Mouse (Mus musculus) mesoderm, embryonic 11.5 days (tissue): ENCODE results near the gene Mndal.
"Not testable (repeated sequence)": the region's sequence is repeated elsewhere in the genome, so short reads cannot be mapped to it uniquely, and the experiment has no call there.

ENCODE experiments used
- DNase-seq: peaks from one replicate; pipeline ENCODE4 v3.0.0-alpha.2; 2012; ENCODE audit warnings: low read depth, low spot score

The Mndal gene

DNA sequence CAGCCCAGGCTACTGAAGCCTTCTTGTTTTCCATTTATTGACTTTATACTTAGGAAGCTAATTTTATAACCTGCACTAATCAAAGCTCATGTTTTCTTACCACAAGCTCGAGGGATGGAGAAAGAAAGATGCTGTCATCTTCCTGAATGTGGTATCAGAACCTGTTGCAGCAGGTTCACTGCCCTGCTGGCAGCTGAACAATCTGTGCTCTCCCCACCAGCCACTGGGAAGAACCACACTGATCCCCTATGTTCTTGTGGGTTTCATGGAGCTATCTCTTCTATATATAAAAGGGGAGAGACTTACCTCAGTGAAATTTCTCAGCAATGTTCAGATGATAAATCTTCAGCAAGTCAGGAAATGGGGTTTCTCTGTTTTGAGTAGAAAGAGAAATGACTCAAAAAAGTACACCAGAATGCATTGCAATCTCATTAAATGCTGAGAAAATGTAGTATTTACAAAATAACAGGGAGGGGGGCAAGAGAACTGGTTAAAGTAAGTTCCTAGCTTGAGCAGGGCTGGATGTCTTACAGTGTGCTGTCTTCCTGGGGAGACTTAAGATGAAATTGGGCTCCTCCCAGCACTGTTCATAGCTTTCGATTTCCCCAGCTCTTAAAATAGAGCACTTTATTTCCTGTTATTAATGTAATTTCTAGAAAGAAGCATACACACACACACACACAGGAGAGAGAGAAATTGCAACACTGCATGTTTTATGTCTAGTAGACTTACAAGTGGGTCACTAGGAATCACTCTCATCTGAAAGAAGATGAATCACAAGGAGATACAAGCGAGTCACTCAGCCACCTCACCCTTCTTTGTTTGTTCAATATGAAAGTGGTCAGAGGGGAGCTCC is at the start of gene Mndal, which contains the start of gene Ifi203:
TSS of gene Mndal (minus strand) at position 568 of the 856 bp plus-strand sequence.
TSS of gene Ifi203 (minus strand) at position 749 of the 856 bp plus-strand sequence.
- DNase-seq: not testable (repeated sequence)

DNA sequence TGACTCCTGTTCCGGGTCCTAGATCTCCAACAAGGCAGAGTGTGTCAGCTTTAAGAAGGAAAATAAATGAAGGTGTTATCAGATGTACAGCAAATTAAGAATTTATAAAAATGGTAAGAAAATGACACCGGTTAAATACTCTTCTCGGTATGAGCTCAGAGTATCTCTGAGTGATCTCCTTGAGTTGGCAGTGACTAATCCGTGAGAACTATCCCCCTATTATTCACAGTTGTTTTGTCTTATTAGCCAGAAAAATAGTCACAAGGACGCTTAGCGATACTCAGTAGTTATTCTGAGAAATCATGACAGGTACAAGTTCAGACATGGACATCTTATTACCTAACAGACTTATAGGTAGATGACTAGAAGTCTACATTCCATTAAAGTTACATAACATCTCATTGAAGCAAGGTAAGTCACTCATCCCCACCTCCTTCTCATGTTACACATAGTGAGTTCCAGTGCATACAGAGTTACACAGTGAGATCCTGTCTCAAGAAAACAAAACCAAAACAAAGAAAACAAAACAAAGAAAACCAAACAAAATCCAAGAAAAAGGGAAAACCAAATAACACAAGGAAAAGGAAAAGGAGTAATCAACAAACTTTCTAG is 40.5 kb upstream of the Mndal start, which contains the start of gene Ifi202b:
TSS of gene Ifi202b (minus strand) at position 51 of the 612 bp plus-strand sequence.
- not testable (repeated sequence) for DNase-seq

DNA sequence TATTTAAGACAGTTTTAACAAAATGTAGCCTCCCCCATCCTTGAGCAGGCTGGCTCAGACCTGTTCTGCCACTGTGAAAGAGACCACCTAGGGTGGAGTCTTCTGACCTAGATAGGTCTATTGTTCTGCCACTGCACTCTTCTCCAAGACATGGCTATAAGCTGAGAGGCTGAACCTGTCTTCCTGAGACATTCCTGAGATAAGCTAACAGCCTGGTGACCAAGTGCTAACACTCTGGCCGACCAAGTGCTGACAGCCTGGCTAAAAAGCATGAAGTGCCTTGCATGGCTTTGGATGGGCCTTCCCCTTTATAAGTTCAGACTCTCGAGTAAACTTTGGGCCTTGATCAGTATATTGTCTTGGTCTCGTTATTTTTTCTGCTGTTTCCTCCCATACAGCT is 38.7 kb upstream of the Mndal start:
- not testable (repeated sequence) for DNase-seq

DNA sequence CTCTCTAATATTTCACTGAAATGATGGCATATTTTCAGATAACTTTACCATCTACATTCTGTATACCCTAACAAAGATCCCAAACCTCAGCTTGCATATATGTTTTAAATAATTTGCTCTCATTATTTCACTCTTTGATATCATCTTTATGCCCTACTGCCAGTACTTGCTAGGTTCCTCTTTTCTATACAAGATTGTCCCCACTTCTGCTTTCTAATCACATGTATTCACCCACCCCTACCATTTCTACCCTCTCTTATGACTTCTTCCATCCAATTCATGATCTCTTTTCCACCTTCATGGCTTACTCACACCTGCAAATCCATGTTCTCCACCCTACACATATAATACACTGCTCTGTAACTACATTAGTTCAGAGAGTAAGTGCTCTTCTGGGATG is 35.3 kb upstream of the Mndal start:
- no peak for DNase-seq

DNA sequence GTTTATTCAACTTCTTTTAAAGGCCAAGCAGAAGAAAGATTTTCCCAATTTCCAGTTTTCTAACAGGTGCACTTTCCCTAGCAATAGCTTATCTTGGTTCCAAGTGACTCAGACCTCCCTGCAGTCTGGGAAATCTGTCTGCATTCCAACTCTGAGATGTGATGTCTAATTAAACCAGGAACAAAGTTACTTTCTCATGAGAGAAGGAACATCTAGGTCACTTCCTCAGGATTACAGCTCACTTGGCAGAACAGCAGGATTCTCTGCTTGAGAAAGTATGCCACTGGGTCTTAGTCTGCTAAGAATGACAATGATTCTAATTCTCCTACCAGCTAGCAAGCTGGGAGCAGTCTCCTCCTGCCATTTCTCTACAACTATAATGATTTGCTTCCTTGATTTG is 30.8 kb upstream of the Mndal start:
- no peak for DNase-seq

DNA sequence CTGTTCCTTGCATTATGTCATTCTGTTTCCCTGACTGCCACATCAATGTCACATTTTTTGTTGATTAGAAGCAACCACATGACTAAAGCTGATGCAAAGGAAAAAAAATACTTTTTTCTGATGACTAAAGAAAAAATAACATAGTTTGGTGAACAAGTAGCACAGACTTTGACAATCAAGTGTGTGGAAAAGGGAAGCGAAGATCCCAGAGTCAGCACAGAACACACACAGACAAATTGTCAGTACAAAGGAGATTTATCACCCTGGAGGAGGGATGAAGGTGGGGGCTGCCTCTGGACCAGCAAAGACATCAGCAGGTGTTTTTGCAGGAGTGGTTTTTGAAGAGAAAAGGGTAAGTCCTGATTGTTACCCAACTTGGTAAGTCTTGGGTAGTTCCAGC is 19.2 kb upstream of the Mndal start:
- not testable (repeated sequence) for DNase-seq

DNA sequence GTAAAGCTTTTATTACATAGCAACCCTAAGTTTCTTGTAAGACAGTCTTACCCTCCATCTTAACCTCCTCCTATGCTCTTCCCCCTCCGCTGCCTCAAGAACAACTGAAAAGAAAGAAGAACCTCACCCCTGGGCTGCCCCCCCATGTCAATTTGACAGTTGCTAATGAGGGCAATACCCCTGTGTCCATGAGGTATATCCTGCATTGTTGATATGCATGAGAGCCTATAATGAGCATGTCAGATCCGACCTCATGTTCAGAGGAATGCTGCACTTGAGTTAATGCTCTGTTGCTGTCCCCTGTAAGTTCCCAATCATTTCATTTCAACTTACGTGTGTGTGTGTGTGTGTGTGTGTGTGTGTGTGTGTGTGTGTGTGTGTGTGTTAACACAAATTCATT is 17.7 kb upstream of the Mndal start:
- not testable (repeated sequence) for DNase-seq

DNA sequence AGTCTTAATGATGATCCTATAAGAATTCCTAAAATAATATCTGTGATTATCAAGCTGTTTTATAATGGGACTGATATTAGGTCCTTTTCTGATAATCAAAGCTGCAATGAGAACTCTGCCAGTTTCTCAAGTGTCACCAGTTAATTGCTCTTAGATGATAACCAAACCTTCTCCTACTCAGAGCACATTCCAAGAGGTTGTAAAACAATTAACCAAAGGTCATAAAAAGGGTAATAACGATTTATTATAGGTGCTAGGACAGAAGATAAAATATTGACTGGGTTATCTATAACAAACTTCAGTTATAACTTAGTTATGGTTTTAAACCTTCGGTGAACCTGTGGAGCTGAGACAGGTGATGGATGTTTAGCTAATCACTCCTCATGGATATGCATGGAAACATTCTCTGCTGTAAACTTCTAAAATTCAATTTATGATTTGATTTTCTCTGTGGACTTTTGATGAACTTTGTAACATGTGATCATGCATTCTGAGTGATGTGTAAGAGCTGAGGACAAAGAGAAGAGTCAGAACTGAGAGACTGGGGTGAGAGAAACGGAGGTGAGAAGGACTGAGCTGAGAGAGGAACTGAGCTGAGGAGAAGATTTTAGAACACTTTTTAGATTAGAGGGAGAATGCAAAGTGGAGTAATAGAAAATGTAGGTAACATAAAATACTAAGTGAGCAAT is 13.7 kb upstream of the Mndal start:
- not testable (repeated sequence) for DNase-seq

DNA sequence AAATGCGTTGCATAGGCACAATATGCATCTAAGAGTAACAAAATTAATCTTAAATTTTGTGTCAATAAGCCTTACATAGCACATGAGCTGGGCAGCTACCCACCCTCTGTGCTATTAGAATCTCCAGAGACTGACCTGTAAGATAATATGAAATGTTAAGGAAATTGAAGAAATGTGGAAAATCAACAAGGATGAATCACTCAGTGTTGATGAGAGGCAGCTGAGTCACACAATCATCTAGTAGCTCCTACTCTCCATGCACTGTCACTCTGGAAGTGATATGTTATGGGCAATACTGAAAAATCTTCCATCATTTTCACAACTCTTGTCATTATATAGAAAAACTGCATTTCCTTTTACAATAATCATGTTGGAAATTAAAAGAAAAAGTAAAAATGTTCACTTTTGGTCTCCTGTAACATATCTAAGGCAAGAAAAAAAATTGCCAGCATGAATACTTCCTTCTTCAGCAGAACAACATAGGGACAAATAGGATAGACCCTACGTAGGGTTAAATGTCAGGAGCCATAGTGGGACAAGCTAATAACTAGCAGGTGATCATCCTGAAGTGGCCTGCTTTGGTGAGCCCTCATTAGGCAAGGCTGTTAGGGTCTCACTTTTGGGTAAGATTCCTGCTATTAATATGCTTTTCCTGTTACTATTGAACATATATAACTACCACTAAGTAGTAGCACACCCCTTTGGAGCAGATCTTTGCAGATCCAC is 12.9 kb upstream of the Mndal start:
- DNase-seq: no peak

DNA sequence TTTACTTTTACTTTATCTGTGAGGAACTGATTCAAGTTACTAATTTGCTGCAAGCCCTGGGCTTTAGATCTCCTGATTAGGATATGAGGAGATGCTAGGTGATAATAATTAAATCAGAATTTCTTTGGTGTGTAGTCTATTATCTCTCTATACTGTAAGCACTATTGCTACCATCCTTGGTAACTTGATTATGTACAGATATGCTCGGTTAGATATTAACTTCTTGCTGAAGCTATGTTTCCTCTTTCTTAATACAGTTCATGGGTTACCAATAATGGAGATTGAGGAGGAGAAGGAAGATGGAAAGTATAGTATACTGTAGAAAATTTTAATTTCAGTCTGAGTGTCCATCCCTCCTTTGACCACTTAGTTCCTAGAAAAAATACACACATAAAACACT is 11.3 kb upstream of the Mndal start:
- DNase-seq: no peak

DNA sequence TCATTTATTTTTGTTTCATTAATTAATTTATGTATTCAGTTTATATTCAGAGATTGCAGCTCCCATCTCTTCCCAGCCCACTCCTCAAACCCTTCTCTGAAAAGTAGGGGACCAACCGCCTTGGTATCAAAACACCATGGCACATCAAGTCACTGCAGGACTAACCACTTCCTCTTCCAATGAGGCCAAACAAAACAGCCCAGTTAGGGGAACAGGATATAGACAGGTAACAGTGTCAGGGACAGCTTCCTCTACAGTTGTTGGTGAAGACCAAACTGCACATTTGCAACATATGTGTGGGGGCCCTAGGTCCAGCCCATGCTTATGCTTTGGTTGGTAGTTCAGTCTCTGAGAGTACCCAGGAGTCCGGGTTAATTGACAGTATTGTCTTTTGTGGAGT is 6.8 kb upstream of the Mndal start:
- not testable (repeated sequence) for DNase-seq

DNA sequence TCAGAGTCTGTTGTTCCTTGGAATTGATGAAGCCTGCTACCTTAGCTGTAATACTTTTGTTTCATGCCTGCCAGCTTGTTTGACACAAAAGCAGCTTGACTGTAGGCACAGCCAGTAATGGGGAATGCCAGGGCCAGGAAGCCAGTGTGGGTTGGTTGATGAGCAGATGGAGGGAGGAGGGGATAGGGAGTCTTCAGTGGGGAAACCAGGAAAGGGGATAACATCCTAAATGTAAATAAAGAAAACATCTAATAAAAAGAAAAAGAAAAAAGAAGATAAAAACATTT is 432 bp upstream of the Mndal start:
- DNase-seq: not testable (repeated sequence)

DNA sequence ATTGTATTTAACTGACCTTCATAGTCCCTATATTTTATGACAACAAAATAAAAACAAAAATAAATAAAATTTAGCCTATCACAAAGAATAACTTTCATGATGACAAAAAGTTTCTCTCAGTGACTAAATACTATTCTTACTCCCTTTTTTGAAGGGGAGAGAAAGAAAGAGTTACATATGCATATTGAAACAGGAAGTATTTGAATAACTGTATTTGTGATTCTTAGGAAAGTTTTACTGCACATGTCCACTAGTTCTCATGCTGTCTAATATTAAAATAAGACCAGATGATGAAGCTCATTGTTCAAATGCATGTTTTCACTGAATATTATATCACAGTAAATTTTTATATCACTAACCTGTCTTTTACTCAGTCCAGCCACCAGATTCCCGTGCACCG is 769 bp downstream of the Mndal start:
- not testable (repeated sequence) for DNase-seq

DNA sequence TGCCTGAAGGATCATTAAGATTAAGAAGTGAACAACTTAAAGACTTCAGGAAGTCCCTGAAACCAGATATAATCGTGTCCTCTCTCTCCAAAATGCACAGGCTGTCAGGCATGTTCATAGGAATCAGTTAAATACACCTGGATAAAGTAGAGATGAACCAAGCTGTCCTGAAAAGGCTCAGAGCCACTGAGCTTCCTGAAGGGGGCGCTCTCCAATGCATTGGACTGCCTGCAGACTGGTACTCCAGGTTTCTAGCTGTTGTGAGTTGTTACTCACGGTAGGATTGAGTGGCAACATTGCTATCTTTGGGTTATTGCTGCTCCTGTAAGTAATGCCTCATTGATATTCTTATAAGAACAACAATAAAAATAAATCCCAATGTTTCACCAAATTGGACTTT is 23.0 kb downstream of the Mndal start:
- not testable (repeated sequence) for DNase-seq

DNA sequence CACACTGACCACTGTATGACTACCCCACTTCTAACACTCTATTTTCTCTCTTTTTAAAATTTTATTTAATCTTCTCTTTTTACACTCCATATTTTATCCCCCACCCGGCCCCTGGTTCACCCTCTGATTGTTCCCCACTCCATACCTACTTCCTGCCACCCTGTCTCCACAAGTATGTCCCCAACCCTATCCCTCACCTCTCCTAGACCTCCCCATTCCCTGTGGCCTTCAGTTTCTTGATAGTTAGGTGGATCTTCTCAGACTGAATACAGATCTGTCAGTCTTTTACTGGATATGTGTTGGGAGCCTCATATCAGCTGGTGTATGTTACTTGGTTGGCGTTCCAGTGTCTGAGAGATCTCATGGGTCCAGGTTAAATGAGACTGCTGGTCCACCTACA is 27.7 kb downstream of the Mndal start:
- DNase-seq: no peak

DNA sequence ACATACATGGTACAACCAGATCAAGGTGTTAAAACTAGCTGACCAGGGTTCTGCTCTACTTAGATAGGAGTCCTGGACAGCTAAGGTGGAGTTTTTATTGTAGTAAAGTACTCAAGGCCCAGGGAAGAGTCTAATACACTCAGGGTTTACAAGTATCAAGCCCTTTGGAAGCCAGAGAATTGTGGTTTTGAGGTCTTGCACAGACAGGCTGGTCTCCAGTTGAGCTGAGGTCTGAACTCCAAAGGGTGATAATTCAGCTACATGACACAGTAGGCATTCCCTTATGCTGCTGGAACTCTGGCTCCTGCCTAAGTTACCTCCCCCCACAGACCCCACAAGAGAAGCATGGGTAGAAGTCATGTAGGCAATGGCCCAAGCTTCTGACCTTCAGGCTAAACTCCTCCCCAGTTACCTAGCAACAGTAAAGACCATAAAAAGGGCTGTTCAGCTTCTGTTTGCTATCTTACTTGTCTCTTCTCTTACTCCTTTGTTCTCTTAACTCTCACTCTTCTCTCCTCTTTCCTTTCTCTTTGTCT is 29.0 kb downstream of the Mndal start:
- not testable (repeated sequence) for DNase-seq

DNA sequence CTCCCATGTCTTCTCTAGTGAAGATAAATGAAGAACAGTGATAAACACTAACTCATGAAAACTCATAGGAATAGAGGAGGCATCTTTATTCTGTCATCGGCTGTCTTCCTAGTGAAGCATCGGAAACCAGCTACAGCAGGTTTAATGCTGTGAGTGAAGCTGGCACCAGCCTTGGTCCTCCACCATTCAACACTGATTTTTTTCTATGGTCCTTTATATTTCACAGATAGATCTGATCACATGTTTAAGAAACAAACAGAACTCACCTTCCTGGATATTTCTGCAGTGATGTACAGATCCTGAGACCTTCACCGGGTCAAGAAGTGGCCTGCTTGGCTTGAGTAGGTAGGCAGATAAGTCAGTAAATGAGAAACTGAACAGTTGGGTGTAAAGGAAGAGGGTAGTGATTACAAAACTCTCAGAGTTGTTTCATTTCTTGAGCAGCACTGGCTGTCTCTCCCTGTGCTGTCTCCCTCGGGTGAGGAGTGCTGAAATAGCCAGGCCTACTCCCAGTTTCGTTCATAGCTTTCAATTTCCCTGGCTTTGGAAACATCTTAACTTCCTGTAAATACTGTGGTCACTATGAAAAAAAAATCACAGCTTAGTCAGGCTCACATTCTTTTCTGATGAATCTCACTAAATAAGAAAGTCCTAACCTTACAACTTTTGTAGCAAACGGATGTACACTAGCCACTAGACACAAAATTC is 29.6 kb downstream of the Mndal start, which contains the start of gene Ifi211:
TSS of gene Ifi211 (minus strand) at position 499 of the 708 bp plus-strand sequence.
- not testable (repeated sequence) for DNase-seq

DNA sequence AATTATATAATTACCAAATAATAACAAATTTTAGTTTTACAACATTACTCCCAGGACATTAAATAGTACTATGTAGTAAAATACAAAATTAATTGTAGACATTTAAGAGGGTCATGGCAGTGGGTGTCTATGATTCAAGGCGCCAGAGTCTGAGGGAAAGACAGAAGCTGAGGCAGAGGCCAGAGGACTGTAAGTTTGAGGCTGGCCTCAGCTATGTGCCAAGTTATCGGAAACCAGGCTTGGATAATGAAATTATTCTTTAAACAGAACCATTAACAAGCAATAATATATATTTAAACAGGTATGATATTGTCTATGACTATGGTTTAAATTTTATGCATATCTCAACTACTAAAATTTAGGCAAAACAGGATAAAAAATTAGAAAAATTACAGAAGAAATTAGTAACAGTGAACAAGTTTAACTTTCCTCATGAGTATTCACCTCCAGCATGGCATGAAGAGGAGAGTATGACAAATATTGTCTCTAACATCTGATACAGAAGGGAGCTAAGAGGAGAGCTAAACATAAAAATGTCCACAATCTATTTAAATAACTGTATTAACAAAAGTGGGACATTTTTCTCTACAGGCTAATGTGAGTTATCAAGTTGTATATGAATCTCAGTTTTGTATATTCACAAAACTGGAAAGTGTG is 30.4 kb downstream of the Mndal start:
- DNase-seq: no peak

DNA sequence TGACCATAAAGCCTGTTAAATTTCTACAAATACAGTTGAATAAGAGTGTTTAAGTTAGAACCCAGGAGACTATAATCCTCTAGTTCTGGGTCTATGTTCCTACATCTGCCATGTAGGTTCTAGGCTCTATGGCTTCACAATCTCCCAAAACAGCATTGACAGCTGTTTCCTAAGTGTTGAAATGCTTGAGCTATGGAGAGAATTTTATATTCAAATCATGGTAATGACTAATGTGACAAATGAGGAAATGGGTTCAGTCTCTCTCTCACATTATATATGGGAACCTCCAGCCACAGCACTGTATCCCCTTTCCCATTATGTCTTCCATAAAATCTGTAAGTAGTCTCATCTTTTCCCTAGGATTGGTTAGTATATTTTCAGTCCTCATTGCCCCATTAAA is 33.9 kb downstream of the Mndal start:
- DNase-seq: not testable (repeated sequence)

DNA sequence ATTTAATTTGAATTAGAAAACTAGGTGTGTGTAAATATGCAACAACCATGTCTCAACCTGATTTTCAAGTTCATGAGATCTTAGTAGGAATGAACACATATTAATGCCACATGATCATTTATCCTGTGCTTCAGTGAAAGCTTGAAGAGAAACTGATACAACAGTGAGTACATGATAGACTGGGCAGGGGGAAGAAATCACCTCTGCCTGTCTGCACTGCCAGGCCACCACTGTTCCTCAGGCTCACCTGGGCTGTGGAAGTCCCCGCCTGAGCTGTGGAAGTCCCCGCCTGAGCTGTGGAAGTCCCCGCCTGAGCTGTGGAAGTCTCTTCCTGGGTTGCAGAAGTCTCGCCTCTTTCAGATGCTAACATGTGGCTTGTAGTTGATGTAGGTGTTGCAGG is 36.4 kb downstream of the Mndal start:
- not testable (repeated sequence) for DNase-seq
